Mouse (Mus musculus) hematopoietic stem cell, adult 5-6 weeks (primary cell): ENCODE measurements around the gene Cebpa. TPM values are rescaled to one million over a fixed set of nuclear protein-coding genes. Genes with fewer than 3 reads are reported as not detected.
A peak's percentile ranks its signal among the peaks of the same experiment; 100 is the strongest.

Experiments
- ATAC-seq, 2 experiments: fragments of 125-278 bp in 1 of 2; replicated peaks in 1 of 2; 2 replicates each; pipeline ENCODE4 v1.8.0; 2016 to 2017; ENCODE audit warnings: inconsistent platforms in 2 of 2, mild to moderate bottlenecking in 2 of 2, moderate number of reproducible peaks in 2 of 2, low read depth in 1 of 2, moderate TSS enrichment in 1 of 2; ENCODE audit not compliant: low FRiP score in 2 of 2, poor library complexity in 2 of 2, severe bottlenecking in 2 of 2, insufficient read depth in 1 of 2, low TSS enrichment in 1 of 2
- total RNA-seq: library from RNA; stranded (forward); fragments of 172-1452, 232-1000 nt; gene quantifications from 2 replicates; pipeline ENCODE4 v1.2.3, GENCODE M21; 2017

Gene Cebpa
- total RNA-seq = 8.7 and 10.9 TPM in 2 replicates

DNA sequence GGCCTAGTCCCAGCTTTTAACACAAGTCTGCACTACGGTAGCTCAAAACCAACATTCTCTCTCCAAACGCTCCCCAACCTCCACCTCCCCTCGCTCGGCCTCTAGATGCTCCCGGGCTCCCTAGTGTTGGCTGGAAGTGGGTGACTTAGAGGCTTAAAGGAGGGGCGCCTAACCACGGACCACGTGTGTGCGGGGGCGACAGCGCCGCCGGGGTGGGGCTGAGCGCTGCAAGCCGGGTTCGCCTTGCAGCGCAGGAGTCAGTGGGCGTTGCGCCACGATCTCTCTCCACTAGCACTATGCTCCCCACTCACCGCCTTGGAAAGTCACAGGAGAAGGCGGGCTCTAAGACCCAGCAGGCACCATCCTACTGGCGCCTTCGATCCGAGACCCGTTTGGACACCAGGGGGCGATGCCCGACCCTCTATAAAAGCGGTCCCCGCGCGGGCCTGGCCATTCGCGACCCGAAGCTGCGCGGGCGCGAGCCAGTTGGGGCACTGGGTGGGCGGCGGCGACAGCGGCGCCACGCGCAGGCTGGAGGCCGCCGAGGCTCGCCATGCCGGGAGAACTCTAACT, at the start of gene Cebpa:
TSS of gene Cebpa (plus strand) at position 453 of the 573 bp plus-strand sequence.
- ATAC-seq = peak; percentile 80 to 82

DNA sequence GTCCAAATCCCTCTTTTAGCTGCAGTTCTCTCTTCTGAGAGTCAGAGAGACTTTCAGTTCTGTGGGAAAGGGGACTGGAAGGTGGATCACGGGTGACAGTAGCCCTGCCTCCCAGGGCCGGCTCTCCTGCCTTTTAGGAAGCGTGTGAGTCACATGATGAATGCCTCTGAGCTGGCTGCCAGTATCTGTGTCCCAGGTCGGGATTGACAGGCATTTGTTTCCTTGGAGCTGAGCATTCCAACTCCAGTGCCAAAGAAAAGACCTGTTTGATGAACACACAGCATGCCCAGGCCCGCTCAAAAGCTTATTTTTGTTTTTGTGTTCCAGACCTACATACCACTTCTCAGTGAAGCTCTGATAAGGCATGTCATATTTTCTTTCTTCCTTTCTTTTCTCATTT, 42.4 kb upstream of the Cebpa start:
- no peak for ATAC-seq

DNA sequence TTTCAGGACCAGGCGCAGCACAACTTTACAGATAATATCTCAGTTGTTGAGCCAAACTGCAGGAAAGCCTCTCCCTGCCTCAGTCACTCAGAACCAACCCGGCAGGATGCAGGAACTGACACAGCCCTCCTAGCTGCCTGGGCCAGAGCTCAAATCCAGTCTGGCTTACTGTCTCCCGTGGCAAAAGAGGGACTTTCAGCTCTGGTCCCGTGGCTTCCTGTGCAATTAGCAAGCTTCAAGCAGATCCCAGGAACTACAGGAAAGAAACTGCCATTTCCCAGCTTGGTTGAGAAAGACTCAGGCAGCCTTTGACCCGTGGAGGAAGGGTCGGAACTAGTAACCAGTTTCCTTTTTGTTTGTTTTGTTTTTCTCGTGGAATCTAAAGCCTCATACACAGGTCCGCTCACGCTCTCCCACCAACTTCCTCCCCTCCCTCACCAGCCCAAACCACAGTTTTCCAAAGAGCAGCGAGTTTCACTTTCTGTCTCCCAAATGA, 38.2 kb upstream of the Cebpa start:
- ATAC-seq = peak; percentile 25 to 47; a peak in 2 of 4 replicates

DNA sequence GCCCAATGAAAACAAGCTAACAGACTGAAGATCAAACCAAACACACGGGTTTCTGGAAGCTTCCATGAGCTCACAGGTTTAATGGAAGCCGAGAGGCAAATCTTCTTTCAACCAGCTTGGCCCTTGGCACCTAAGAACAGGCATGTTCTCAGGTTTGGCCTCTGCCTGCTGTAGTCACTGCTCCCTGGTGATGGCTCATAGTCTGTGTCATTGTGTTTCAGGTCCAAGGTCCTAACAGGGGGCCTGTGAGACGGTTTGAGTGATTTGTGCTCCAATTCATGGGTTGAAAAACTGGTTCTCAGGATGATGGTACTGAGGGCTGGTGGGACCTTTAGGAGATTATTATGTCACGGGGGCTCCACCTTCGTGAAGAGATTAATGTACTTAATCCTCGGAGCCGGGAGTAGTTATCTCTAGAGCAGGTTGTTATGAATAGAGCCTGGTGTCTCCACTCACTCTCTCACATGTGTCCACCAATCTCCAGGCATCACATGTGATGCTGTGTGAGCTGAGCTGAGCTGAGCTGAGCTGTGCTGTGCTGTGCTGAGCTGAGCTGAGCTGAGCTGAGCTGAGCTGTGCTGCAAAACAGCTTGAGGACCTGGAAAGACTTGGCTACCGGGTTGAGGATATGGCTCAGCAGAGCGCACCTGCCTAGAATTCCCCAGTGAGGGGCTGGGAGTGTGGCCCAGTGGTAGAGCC, 37.5 kb upstream of the Cebpa start:
- ATAC-seq = no peak

DNA sequence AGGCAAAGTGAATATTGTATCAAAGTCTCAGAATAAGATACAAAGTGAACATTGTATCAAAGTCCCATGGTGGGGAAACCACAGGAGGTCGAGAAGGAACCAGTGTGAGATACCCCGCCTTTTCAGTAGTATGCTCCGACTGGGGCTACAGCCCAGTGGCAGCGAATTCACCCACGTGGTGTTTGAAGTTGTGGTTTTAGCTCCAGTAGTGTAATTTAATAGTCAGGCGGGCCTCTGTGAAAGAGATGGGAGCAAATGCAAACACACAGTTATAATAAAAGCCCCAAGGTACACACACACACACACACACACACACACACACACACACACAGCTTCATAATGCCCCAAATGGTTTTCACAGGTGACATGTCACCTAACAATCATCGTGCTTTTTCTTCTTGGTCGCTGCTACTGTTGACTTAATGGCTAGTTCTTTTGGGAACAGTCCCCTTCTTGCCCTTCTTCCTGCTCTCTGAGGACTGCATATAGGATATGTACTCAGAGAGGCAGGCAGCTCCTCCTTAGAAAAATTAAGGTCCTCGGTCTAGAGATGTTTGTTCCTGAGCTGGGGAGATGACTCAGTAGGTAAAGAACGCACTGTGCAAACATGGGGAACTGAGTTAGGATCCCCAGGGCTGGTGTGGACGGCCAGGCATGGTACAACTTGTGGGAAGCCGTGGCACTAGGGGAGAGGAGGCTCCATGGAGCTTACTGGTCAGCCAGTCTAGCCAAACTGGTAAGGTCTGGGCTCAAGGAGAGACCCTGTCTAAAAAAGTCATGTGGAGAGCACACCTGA, 34.3 kb upstream of the Cebpa start:
- peak; percentile 33 to 60 for ATAC-seq

DNA sequence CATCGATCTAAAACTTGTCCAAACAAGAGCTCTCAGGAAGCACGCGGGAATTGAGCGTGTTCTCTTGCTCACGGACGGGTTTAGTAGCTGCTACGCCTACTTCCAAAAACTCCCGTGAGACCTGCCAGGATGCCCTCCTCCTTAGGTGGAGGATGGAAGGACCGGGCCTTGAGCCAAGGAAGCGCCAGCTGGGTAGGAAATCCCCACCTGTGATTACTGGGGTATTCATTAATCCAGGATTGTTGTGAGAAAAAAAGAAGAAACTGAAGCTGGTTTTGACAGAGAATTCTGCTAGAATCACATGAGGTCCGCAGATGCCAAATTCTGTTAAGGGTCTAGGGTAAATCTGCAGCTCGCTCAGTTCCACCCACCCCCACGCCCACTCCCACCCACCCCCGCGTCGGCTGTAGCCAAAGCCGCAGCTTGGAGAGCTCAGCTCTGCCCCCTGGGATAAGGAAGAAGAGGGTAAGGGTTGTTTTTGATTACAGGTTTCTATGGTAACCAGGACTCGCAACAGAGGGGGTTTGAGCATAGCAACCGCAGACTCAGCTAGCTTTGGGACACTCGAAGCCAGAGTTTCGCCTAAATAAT, 32.7 kb upstream of the Cebpa start:
- peak; percentile 88 to 95 for ATAC-seq

DNA sequence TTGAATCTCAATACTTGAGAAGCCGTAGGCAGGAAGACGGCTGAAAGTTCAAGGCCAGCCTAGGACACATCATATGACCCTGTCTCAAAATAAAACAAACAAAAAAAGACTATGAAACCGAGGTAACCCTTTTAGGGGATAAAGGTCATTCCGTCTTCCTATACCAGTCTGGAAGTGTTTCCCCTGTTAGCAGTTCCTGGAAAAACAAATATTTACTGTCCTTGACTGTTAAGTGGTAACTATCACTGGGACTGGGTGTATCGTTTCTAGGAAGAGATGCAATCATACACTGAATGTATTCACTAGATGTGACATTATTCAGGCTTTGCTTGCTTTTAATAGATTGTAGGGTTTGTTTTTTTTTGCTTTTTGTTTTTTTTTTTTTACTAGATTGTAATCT, 28.5 kb upstream of the Cebpa start:
- no peak for ATAC-seq

DNA sequence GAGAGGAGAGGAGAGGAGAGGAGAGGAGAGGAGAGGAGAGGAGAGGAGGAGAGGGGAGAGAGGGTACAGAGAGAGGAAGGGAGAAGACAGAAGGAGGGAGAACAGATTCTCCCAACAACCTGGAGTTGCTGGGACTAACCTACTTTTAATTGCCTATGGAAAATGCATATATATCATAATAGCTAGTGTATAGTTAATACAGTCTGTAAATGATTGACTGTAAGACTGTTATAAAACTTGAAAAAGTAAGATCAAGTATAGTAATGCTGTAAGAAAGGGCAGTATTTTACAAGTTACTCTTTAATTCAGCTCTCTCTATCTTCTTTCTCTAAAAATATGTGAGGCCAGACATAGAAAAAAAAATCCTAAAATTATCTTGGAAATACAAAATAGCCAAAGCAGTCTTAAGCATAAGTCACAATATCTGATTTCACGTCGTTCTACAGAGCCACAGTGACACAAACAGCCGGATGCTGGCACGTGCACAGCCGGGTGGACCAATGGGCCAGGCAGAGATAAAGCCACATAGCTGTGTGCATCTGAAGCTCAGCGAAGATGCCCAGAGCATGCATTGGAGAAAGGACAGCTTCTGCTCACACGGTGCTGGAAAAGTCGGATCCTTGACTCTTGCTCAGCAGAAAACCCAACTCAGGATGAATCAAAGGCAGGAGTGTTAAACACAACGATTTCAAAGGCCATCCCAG, 24.0 kb upstream of the Cebpa start:
- no peak for ATAC-seq

DNA sequence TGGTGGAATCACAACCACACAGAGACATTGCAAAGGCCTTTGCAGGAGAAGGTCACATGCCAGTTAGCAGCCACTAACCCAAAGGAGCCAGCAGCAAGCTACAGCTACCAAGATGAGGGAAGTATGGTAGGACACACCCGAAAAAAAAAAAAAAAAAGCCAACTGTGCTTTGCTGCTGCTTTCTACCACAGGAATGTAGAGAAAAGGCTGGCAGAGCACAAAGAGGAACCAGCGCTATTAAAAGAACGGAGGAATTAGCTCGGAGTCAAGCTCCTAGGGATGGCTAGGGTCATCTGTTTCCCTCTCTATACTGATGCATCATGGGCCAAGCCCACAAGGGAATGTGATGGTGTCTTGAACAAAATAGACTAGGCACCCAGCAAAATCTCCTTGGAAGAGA, 20.3 kb upstream of the Cebpa start:
- ATAC-seq = peak; percentile 93

DNA sequence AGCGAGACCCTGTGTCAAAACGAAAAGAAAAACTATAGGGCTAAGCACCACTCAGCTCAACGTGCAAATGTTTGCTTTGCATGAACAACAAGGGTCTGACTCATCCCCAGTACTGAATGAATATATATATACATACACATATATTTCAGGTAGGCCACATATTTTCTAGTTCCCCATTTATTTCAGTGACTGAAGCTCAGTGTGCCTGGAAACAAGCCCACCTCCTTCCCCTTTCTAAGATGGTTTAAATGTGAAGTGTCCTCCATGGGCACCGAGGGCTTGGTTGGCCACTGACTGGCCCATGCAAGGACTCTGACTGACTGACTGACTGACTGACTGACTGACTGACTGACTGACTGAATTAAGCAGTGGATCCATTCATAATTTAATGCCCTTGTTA, 19.6 kb upstream of the Cebpa start:
- ATAC-seq = peak in 1 of 2 experiments; percentile 18; a peak in 1 of 4 replicates

DNA sequence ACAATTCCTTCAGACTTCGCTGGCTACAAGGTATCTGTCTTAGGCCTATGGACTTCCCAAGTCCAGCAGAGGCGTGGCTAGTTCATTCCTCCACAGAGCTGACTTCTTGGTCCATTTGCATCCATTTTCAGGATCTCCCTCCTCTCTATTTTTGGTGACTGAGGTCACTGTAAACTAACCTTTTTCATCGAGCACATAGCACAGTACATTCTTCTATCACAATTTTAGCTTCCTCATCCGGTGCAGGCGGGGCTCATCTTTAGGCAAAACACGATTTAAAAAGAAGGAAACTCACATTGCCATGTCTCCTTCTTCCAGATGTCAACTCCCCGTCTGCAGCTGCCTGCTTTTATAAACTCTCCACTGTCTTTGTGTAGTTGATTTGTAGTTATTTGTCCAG, 12.5 kb upstream of the Cebpa start:
- ATAC-seq = no peak

DNA sequence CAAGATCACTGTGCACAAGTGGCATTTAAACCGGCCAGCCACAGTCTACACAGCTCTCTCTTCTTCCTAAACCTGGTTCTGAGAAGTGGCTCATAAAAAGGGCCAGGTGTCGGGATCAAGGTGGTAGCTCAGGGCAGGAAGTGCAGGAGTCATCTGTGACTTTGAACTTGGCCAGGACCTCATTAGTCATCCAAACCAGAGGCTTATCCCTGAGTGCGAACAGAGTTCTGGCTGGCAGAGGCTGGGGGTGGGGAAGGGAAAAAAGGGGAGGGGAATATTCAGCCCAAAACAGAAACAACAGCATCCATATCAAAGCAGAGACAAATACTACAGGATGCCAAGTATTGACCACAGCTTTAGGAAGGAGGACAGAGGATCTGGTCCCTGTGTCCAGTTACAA, 11.5 kb upstream of the Cebpa start:
- ATAC-seq = no peak

DNA sequence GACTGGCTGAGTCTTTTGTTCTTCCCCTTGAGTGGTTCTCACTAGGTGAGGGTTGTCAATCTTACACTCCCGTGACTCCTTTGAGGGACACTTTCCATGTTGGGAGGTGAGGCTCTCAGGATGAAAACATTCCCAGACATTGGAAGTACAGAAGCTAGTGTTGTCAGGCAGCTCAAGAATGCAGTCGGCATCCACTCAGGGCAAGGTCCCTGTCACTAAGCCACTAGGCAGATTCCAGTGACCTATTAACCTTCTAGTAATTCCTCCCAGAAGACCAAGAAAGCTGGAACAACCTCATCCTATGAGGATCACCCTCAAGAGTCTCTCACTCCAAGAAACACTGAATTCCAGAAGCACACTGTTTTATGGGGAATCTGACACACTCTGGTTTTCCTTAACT, 11.0 kb upstream of the Cebpa start:
- ATAC-seq = no peak

DNA sequence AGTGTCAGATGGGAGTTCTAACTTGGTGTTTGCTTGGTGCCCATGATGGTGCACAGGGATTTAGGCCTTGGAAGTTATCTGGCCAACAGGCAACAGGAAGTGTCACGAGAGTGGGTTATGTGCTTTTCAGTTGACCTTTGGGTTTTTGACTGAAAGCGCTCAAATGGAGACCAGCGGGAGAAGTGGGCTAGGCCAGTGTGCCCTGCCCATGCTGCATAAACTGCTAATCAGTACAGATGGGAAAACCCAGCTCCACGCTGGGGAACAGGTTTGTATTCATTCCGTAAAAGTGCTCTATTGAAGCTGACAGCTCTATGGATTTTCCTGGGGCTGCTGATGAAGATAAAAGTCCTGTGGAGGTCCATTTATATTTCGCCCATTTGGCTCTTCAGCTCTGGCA, 10.4 kb upstream of the Cebpa start:
- no peak for ATAC-seq

DNA sequence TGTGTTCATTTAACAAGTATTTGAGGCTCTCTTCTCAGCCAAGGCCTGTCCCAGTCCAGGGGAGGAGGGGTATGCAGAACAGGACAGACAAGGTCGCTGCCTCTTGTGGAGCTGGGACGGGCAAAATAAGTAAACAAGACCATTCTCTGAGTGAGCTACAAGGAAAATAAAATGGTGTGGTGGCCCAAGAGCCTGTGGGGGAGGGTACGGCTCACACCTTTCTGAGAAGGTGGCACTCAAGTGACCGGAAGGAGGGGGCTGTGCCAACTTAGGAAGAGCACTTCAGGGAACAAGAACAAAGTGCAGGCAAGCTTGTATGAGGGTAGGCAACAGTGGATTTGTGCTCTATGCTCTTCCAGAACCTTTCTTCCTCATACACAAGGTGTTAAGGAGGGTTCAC, 6.0 kb upstream of the Cebpa start:
- ATAC-seq = no peak

DNA sequence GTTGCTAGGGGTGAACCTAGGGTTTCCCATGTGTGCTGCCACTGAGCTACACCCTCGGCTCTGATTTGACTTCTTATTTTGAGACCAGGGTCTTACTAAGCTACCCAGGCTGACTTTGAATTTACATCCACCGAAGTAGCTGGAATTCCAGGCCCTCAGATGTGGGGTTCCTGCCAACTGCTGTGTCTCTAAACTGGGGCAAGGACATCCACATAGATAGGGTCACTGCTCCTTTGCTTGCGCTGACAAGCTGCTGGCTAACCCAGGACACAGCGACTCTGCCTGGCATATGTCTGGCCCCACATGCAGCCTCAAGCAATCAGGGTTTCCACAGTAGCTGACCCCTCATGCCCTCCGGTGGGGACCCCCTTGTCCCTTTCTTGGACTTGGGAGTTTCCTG, 5.4 kb upstream of the Cebpa start:
- ATAC-seq = no peak

DNA sequence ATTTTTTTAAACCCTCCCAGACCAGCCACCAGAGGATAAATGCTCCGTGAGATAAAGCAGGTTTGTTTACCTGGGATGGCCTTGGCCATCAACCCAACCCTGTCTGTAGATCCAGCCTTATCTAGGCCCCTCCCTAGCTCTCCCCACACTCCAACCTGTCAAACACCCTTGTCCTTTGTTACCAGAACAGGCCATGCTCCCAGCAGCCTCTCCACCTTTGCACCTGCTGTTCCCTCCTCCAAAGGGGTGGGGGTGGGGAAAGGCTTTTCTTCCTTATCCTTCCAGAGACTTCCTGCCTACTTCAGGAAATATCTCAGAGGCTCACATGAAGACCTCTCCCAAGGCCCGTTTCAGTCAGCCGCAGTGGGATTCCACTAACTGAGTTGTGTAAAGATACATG, 2.6 kb upstream of the Cebpa start:
- no peak for ATAC-seq
